Mouse (Mus musculus): ENCODE results near the gene Lrrc75a.

- no peak for TF ChIP-seq POLR2A (IDR thresholded peaks at IDR 0.05; ENCODE audit: insufficient read depth, low read length)
- no peak for TF ChIP-seq CTCF (IDR thresholded peaks at IDR 0.05; ENCODE audit: low read depth, low read length)
These were observed 71.7 kb downstream of the Lrrc75a start for GRCm38 (mm10) chr11:62576530-62577152.

Measured in ES-Bruce4 (cell line).